Mouse (Mus musculus): ENCODE results near the gene Rin1. TPM values are rescaled to one million over a fixed set of nuclear protein-coding genes. Genes with fewer than 3 reads are reported as not detected.

Rin1 gene
- total RNA-seq, 2 experiments from 2014 or later, result 0.42 TPM; not detected in 1

DNA sequence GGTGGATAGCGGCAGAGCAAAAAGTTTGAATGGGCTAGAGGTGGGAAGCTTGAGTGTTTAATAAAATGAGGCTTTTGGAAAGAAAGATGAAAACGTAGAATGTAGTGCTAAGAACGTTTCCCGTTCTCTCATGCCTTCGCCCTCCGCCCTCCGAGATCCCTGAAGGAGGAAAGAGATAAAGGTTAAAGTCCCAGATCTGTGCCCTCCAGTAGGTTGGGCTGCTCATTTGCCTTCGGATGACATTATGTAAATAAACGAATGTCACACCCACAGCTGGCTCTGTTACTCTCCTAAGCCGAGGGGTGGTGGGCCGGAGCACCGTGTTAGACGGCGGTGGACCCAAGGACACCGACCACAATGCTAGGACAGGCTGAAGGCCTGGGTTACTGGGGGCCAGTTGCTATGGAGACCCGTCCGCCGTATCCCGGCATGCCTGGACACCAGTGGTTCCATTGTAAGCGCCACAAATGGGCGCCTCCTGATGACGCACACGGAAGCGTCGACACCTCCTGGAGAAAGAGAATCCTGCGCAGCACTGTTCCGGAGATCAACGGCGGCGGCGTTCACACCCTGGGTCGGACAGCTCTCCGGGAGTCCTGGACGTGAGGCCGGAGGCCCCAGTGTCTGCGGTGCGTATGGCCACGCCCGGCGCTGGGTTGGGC lies 9.3 kb upstream of the Rin1 start, which contains the start of gene Brms1:
Gene Brms1 (plus strand): TSS at position 493 of the 662 bp plus-strand sequence.
- ATAC-seq (replicated peaks; ENCODE audit: low FRiP score, poor library complexity, severe bottlenecking), result peak; percentile 87

DNA sequence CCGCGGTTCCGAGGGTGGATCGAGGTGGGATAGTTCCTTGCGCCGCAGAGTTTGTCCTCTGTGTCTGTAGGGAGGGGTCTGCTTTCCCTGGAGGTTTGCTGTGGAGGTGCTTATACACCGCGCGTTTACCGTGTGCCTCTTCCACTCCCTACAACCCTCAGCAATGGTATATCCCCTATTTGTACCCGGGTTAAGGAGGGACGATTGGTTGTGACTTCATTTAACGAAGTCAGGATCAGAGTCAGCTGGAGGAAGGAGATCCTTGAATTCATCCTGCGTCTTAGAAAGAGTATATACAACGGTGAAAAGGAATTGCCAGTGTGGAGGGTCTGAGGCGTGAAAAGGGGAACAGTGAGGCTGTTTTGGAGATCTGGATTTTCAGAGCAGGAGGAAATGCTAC lies 8.7 kb upstream of the Rin1 start:
- peak; percentile 23 for ATAC-seq (replicated peaks; ENCODE audit: low FRiP score, poor library complexity, severe bottlenecking)

DNA sequence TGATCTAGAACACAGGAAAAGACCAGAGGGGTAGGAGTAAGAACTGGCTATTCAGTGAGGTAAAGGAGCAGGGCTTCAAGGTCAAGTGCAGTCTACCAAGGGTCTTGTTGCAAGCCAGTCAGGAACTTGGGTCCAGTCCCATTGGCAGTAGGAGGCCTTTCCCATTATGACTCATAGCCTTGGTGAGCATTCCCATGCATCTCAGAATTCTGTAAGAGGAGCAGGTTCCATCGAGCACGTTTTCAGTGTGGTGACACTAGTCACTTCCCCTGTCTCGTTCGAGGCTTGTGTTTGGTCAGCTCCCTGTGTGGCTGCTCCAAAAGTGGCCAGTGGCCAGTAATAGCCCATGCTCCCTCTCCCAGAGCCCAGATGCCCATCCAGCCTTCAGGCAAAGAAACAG lies 4.8 kb upstream of the Rin1 start:
- no peak for ATAC-seq (replicated peaks; ENCODE audit: low FRiP score, poor library complexity, severe bottlenecking)

DNA sequence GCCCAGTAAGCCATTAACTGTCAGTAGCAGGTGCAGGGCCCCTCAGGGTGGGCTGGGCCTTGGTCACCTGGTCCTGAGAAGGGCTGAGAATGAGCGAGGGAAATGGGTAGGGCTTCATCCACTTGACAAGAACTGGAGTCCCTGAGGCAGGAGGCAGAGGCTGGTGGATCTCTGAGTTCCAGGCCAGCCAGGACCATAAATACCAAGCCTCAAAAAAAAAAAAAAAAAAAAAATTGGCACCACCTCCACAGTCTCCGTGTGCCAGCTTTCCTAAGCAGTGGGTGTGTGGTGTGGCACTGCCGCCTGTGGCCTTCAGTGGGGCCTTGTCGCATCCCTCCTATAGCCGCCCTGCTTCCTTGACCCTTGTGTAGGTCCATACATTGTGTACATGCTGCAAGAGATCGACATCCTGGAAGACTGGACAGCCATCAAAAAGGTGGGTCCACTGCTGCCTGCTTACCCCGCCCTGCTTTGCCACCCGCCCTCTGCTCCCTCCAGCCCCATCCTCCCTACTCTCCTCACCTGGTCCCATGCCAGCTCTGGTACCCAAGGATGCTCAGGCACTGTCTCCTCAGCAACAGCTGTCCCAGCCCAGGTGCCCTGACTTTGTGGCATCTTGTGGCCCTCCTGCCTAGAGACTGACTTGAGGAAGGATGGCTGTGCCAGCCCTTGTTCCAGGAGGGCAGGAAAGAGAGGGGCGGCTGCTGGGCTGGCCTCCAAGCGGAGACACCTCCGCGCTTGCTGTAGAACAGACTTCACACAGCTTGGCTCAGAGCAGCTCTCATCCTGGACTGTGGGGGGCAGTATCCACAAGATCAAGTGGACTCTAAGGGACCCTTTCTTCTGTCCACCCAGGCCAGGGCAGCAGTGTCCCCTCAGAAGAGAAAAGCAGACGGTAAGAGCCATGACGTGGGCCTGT lies 1.9 kb upstream of the Rin1 start:
- no peak for ATAC-seq (replicated peaks; ENCODE audit: low FRiP score, poor library complexity, severe bottlenecking)

DNA sequence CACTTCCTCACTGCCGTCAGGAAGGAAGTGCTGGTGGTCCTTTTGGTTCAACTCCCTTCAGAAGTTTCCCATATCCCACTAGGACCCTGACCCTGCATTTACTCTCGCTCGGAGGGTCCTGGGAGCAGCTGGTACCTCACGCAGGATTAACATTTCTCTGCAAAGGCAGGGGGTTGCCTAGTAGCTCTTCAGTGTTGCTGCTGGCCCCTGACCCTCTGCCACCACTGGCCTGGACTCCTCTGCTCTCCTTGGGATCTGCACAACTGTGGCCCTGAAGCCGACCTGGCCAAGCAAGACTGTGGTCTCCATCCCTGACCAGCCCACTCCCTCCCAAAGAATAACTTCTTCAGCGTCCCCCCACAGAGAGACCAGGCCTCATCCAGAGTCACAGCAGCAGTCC lies 956 bp upstream of the Rin1 start:
- no peak for ATAC-seq (replicated peaks; ENCODE audit: low FRiP score, poor library complexity, severe bottlenecking)

DNA sequence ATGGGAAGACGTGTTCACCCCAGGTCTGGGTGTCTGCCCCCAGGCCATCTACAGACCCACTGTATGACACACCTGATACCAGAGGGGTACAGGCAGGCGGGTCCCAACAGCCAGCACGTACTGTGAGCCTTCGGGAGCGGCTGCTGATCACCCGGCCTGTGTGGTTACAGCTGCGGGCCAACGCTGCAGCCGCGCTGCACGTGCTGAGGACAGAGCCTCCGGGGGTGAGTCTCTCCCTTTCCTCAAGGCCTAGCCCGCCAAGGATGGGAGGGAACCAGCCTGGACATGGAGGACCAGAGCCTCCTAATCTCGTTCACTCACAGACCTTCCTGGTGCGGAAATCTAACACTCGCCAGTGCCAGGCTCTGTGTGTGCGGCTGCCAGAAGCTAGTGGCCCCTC lies 750 bp downstream of the Rin1 start:
- ATAC-seq (replicated peaks; ENCODE audit: low FRiP score, poor library complexity, severe bottlenecking), result no peak

DNA sequence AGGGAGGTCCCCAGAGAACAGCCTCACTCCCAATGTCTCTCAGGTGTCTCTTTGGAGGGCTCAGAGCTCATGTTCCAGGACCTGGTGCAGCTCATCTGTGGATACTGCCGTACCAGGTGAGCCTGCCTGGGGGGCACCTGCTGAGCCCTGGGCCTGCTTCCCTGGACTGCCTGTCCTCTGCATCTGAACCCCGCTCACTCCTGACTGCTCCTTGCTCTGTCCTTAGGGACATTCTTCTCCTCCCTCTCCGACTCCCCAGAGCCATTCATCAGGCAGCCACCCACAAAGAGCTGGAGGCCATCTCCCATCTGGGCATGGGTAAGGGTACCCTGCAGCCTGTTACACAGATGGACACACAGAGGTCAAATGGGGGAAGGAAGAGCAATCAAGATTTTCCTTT lies 1.2 kb downstream of the Rin1 start:
- no peak for ATAC-seq (replicated peaks; ENCODE audit: low FRiP score, poor library complexity, severe bottlenecking)

DNA sequence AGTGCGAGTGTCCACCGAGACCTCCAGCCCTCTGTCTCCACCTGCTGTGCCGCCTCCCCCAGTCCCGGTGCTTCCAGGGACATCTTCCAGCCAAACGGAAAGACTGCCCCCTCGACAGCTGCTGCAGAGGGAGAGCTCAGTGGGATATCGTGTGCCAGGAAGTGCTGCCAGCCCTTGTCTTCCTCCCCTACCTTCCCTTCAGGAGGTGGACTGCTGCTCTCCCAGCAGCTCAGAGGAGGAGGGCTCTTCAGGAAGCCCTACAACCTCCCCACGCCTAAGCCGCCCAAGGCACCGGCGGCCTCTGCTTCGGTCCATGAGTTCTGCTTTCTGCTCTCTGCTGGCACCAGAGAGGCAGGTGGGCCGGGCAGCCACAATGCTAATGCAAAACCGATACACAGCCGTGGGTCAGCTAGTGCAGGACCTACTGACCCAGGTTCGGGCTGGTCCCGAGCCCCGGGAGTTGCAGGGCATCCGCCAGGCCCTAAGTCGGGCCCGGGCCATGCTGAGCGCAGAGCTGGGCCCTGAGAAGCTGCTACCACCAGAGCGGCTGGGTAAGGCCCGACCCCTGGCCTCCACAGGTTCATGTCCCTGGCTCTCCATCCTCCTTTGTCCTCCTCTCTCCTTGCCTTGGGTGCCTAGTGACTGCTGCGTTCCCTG lies 2.0 kb downstream of the Rin1 start:
- no peak for ATAC-seq (replicated peaks; ENCODE audit: low FRiP score, poor library complexity, severe bottlenecking)

DNA sequence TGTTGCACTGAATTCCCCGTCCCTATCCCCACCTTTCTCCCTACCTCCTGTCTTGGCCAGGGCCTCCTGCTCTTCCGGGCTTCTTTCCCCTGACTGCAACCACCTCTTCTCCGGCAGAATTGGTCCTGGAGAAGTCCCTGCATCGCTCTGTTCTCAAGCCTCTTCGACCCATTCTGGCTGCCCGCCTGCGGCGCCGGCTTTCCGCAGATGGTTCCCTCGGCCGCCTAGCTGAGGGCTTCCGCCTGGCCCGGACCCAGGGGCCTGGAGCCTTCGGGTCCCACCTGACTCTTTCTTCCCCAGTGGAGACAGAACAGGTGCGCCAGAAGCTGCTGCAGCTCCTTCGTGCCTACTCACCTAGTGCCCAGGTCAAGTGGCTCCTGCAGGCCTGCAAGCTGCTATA lies 2.6 kb downstream of the Rin1 start:
- no peak for ATAC-seq (replicated peaks; ENCODE audit: low FRiP score, poor library complexity, severe bottlenecking)

DNA sequence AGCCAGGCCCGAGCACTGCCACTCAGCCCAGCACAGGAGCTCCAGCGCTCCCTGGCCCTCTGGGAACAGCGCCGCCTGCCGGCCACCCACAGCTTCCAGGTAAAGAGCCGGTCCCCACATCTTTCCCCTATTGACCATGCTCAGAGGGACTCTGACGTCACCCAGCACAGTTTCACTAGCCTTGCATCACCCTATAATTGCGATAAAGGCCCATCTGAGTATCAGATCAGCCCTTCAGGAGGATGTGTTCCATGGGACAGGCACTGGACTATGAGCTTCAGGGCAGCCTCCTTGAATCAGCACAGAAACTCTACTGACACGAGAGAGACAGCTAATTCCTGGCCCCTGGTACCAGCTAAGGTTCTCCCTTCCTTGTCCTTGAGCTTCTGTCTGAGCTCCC lies 3.6 kb downstream of the Rin1 start:
- ATAC-seq (replicated peaks; ENCODE audit: low FRiP score, poor library complexity, severe bottlenecking), result peak; percentile 60; the same call in 1 of the 2 replicates

DNA sequence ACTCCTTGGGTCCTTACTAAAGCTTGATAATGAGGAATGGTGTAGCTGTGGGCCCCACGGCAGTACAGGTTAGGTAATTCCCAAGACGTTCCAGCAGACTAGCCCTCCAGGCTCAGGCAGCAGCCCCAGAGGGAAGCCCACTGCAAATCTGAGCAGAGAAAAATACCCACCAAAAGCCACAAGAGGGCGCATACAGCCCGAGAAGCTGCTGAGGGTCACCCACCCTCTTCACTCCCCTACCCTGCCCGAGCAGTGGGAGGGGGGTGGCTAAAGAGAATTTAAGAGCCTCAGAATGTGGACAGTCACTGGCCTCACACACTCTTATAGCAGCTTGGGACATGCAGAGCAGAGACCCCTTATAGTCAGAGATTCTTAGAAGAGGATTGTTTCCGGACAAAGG lies 6.0 kb downstream of the Rin1 start:
- no peak for ATAC-seq (replicated peaks; ENCODE audit: low FRiP score, poor library complexity, severe bottlenecking)

DNA sequence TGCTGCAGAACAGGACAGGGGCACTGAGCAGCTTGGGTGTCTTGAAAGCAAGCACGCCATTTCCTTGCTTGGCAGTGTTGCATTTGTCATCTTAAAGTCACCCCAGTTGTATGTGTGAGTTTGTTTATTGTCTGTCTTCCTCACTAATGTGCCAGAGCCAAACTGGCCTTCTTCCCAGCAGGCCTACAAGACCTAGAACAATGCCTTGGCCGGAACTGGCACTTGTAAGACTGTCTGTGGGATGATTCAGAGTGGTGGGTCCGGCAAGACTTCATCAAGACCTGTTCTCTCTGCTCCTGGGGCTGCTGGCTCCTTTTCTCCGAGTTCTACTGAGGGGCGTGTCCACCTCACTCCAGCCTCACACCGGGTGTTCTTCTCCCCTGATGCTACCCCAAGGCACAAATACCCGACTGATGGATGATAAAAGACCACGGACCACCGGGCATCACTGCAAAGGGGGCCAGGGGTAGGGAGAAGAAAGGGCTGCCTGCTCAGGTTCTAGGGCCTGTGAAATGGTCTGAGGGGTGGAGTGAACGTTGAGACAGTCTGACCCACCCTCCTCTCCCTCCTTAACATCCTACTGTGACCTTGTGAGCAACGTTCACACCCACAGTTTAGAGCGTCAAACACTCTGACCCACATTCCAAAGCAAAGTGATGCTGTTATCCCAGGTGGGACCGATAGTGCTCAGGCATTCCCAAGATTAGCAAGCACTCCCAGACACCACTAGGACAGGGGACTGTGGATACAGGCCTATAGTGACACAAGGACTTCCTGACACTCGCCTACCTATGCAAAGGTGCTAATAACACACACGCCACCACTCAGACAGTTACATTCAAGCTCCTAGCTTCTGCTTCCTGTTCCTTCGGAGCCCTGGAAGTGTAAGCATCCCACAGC lies 7.8 kb downstream of the Rin1 start:
- ATAC-seq (replicated peaks; ENCODE audit: low FRiP score, poor library complexity, severe bottlenecking), result no peak

DNA sequence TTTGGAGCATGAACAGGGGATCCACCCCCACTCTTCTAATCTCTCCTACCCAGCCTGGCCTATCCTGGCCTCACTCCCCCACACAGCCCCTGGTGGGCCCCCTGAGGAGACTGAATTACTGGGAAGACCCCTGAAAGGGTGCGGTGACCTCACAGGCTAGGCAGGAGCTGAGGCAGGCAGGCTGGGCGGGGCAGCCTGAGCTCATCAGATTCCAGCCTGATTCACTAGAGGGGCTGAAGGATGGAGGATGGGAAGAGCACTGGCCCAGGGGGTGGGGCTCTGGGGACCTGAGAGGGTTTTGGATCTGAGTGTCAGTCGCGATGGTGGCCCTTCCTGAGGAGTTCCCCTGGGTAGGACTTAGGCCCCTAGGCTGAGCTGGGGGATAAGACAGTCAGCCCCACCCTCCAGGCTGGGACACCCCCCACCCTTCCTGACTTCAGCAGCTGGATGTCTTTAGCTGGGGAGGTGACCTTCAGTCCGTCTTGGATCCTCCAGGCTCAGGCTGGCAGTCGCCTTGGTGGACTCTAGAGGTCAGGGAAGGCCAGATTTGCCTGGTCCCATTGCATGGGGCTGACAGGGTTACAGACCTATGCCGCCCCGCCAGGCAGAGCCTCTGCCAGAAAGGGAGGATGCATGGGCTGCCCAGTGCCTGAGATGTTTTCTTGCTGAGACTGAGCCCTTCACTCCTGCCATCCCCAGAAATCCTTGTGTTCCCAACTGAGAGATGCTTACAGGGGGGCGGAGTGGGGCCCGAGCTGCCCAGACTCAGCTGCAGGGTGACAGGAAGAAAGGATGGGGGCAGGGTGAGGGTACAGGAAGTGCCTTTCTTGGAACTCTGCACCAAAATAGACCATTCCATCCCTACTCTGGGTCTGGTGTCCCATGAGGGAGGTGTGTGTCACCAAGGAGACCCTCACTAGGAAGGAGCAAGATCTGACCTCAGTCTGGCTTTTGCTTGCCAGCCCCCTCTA lies 8.8 kb downstream of the Rin1 start:
- no peak for ATAC-seq (replicated peaks; ENCODE audit: low FRiP score, poor library complexity, severe bottlenecking)

DNA sequence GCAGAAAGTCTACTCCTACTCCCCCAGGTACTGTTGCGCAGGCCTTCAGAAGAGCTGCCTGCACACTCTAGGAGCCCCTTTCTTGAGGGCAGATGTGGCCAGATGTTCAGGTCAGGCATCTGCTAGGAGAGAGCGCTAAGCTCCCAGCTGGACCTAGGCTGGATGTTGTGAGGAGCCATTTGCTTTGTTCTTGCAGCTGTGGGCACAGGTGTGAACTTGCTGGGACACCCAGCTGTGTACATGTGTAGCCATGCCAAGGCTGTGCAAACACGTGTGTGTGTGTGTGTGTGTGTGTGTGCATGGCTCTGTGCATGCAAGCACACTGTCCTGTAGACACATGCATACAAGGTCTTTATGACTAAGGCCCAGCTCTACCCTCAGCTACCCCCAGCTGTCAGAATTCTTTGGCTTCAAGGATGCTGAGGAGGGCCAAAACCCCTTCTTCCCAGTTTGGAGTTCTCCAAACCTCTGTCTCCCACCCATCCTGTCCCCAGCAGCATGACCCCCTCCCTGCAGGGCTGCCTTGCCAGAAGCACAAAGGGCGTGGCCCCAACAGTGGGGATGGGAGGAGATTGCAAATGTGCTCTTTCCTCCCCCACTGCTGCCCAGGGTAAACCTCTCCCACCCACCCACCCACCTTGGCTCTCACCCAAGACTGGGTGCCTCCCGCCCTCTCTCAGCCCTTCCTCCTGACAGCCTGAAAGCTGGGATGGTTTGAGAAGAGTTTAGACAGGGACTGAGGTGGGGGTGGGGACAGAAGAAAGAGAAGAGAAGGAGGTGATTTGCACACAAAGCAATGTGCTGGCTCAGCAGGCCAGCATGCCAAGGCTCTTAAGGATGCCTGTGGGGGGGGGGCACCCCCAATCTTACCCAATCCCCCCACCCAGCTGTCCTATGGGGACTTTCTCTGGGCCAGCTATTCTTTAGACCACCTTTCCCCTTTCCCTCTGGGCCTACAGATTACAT lies 10.4 kb downstream of the Rin1 start:
- ATAC-seq (replicated peaks; ENCODE audit: low FRiP score, poor library complexity, severe bottlenecking), result no peak

DNA sequence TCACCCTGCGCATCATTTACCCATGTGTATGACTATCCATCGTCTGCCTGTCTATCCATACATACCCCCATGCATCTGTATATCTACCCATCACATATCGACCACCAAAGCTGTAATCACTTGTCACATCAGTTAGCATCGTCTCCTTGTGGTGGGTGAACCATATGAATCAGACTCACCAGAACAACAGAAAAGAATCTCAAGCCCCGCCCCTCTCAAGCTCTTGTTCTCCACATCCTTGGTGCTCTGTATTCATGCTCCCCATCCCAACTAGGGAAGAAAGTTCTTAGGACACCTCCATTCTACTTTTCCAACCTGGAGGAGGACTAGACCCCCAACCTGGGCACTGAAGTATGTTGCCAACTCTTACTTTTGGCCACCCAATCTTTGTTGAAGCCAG lies 11.8 kb downstream of the Rin1 start:
- ATAC-seq (replicated peaks; ENCODE audit: low FRiP score, poor library complexity, severe bottlenecking), result no peak

DNA sequence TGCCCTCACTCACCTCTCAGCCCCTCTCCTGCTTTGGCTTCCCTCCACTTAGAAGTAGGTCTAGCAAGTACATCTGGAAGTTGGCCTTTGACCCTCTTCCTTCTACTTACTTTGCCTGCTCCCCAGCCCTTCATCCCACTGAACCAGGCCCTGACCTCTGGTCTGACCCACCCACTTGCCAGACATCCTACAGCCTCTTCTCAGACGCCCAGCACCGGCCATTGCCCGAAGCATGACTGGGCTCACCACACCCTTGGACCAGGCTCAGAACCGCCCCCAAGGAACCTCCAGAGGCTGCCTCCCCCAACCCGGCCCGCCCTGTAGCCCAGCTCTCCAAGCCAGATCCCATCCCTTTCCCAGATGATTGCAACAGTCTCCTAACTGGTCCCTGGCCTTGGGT lies 12.2 kb downstream of the Rin1 start:
- ATAC-seq (replicated peaks; ENCODE audit: low FRiP score, poor library complexity, severe bottlenecking), result no peak

DNA sequence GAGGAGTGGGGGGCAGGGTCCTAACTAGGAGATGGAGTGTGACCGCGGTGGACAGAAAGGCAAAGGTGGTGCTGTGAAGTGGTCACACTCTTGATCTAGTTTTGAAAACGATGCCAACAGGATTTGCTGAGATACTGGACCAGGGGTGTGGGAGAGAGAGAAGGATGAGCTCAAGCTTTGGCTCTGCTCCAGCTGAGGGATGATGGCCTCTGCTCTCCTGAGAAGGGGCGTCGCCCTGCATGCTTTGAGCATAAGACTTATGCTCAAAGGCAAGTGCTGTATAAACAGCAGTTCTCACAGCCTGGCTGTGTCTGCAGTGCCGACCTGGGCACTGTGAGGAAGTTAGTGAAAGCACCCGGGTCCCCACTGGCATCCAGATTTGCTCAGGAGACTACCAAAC lies 14.8 kb downstream of the Rin1 start:
- no peak for ATAC-seq (replicated peaks; ENCODE audit: low FRiP score, poor library complexity, severe bottlenecking)
